Mouse (Mus musculus) CD4-positive, CD25-positive, alpha-beta regulatory T cell, adult 2 months (primary cell): ENCODE measurements around the gene Kif1c.

Experiments used
- DNase-seq: peaks from one replicate; pipeline ENCODE4 v3.0.0-alpha.2; 2012; ENCODE audit warnings: low read depth, low spot score

The Kif1c gene

GRCm38 (mm10) chr11:70699722-70700556 is at the start of gene Kif1c, which contains the start of gene Inca1:
Kif1c (plus strand) TSS chr11:70700548.
Inca1 (minus strand) TSS chr11:70700155.
- peak; percentile 97 for DNase-seq

- DNase-seq: peak; percentile 58
Measured at GRCm38 (mm10) chr11:70651391-70651790, 49.0 kb upstream of the Kif1c start.

- DNase-seq: peak; percentile 49
Measured at GRCm38 (mm10) chr11:70652029-70652883, 48.1 kb upstream of the Kif1c start.

- no peak for DNase-seq
Measured at GRCm38 (mm10) chr11:70652884-70653344, 47.4 kb upstream of the Kif1c start.

GRCm38 (mm10) chr11:70653345-70654197 is 46.8 kb upstream of the Kif1c start:
- DNase-seq: peak; percentile 84

- peak; percentile 93 for DNase-seq
Measured at GRCm38 (mm10) chr11:70654198-70654922, 46.0 kb upstream of the Kif1c start, which contains the start of gene Pfn1. Pfn1 (minus strand) TSS chr11:70654644.

- peak; percentile 90 for DNase-seq
Measured at GRCm38 (mm10) chr11:70654923-70655570, 45.3 kb upstream of the Kif1c start.

GRCm38 (mm10) chr11:70655571-70656455 is 44.5 kb upstream of the Kif1c start:
- DNase-seq: peak; percentile 65

- DNase-seq: peak; percentile 26
Measured at GRCm38 (mm10) chr11:70656456-70656927, 43.9 kb upstream of the Kif1c start.

GRCm38 (mm10) chr11:70656964-70657363 is 43.4 kb upstream of the Kif1c start, which contains the start of gene Eno3:
Eno3 (plus strand) TSS chr11:70657202.
- no peak for DNase-seq

- peak; percentile 30 for DNase-seq
Measured at GRCm38 (mm10) chr11:70657573-70657972, 42.8 kb upstream of the Kif1c start.

- no peak for DNase-seq
Measured at GRCm38 (mm10) chr11:70657991-70658390, 42.4 kb upstream of the Kif1c start.

GRCm38 (mm10) chr11:70658521-70658920 is 41.8 kb upstream of the Kif1c start:
- no peak for DNase-seq

GRCm38 (mm10) chr11:70658942-70659341 is 41.4 kb upstream of the Kif1c start:
- DNase-seq: no peak

GRCm38 (mm10) chr11:70660571-70660970 is 39.8 kb upstream of the Kif1c start:
- DNase-seq: no peak

- DNase-seq: no peak
Measured at GRCm38 (mm10) chr11:70663101-70663500, 37.2 kb upstream of the Kif1c start.

- DNase-seq: no peak
Measured at GRCm38 (mm10) chr11:70663957-70664356, 36.4 kb upstream of the Kif1c start.

GRCm38 (mm10) chr11:70664741-70665140 is 35.6 kb upstream of the Kif1c start:
- DNase-seq: peak; percentile 43

- no peak for DNase-seq
Measured at GRCm38 (mm10) chr11:70666687-70667086, 33.7 kb upstream of the Kif1c start.
